Mouse (Mus musculus) heart, embryonic 14.5 days (tissue): ENCODE measurements around the gene Lyrm2. TPM values are rescaled to one million over a fixed set of nuclear protein-coding genes. Genes with fewer than 3 reads are reported as not detected.

Experiments
- ATAC-seq: fragments of 200-750 bp; cut with Nextera tagmentation; 2 replicates; pipeline ENCODE4 v1.8.0; 2017; ENCODE audit warnings: low read depth, moderate TSS enrichment; ENCODE audit not compliant: insufficient number of reproducible peaks, insufficient read depth, low FRiP score
- H3K27ac ChIP-seq, 2 experiments: fragments of 200-500 bp in 1 of 2; fragments of 300-500 bp in 1 of 2; sonication (generic) in 1 of 2; replicated peaks in 1 of 2; 2 replicates each; pipeline ENCODE4 v1.5.1; 2012 to 2014; ENCODE audit warnings: low read depth in 2 of 2, low read length in 2 of 2, control low read depth in 1 of 2, mild to moderate bottlenecking in 1 of 2, mixed read lengths in 1 of 2; ENCODE audit not compliant: control insufficient read depth in 1 of 2, insufficient read depth in 1 of 2
- H3K27me3 ChIP-seq: fragments of 300-500 bp; sonication (generic); 2 replicates; pipeline ENCODE4 v1.6.1; 2014; ENCODE audit warnings: mild to moderate bottlenecking, low read length, control low read depth; ENCODE audit not compliant: control insufficient read depth, insufficient read depth
- H3K36me3 ChIP-seq: fragments of 300-500 bp; sonication (generic); 2 replicates; pipeline ENCODE4 v1.6.1; 2014; ENCODE audit warnings: mild to moderate bottlenecking, control low read depth, low read length, mixed read lengths; ENCODE audit not compliant: control insufficient read depth, insufficient read depth
- H3K4me1 ChIP-seq, 2 experiments: fragments of 200-500 bp in 1 of 2; fragments of 300-500 bp in 1 of 2; sonication (generic) in 1 of 2; 2 replicates each; pipeline ENCODE4 v1.6.1; 2012 to 2014; ENCODE audit warnings: low read length in 2 of 2, control low read depth in 1 of 2, mixed read lengths in 1 of 2; ENCODE audit not compliant: control insufficient read depth in 2 of 2, insufficient read depth in 2 of 2
- H3K4me2 ChIP-seq: fragments of 300-500 bp; sonication (generic); 2 replicates; pipeline ENCODE4 v1.6.1; 2014; ENCODE audit warnings: mild to moderate bottlenecking, low read length
- H3K4me3 ChIP-seq, 2 experiments: fragments of 200-500 bp in 1 of 2; fragments of 300-500 bp in 1 of 2; sonication (generic) in 1 of 2; 2 replicates each; pipeline ENCODE4 v1.5.1; 2012 to 2014; ENCODE audit warnings: low read length in 2 of 2, mild to moderate bottlenecking in 2 of 2, control low read depth in 1 of 2, low read depth in 1 of 2, moderate library complexity in 1 of 2; ENCODE audit not compliant: control insufficient read depth in 1 of 2, insufficient read depth in 1 of 2
- H3K9ac ChIP-seq: fragments of 300-500 bp; sonication (generic); 2 replicates; pipeline ENCODE4 v1.6.1; 2014; ENCODE audit warnings: mild to moderate bottlenecking, low read length
- H3K9me3 ChIP-seq: fragments of 300-500 bp; sonication (generic); 2 replicates; pipeline ENCODE4 v1.6.1; 2016; ENCODE audit warnings: low read length, control low read depth; ENCODE audit not compliant: control insufficient read depth
- WGBS: fragments of 180-500 bp; shearing (Covaris S2); extraction: QIAGEN DNeasy Blood & Tissue Kit; methylation state at CpG from one replicate; pipeline ENCODE4 v1.1.7; 2014; 5-methylcytosine and 5-hydroxymethylcytosine counted together
- polyA plus RNA-seq: library from polyadenylated mRNA; unstranded; fragments of >200 nt; fragmentation: Nextera tagmentation; extraction: Ambion mirVana; gene quantifications from 2 replicates; pipeline ENCODE4 v1.2.1, GENCODE M21; 2014

Gene Lyrm2
- polyA plus RNA-seq, 1 experiment from 2014 or later: 144 TPM

GRCm38 (mm10) chr4:32828385-32829077 is 28.5 kb downstream of the Lyrm2 start:
- Histone ChIP-seq H3K9ac (no peak overlapping the region), H3K36me3 (no peaks in the 10 kb centered on the region), H3K27ac (no peak overlapping the region), H3K9me3 (no peaks in the 10 kb centered on the region), H3K4me2 (no peak overlapping the region), H3K27me3 (no peaks in the 10 kb centered on the region), H3K4me1 (peaks cover 8 to 18% of the 10 kb centered on the region in 2 experiments; a peak in 3 of 4 replicates), H3K4me3 (no peak overlapping the region)
- ATAC-seq: no peak
- WGBS: 75% methylated on average over 10 of the region's 10 CpGs

GRCm38 (mm10) chr4:32829316-32829715 is 29.3 kb downstream of the Lyrm2 start:
- Histone ChIP-seq H3K9me3 (no peaks in the 10 kb centered on the region), H3K9ac (no peak overlapping the region), H3K4me1 (peaks cover 8 to 20% of the 10 kb centered on the region in 2 experiments; a peak in 3 of 4 replicates), H3K4me3 (no peak overlapping the region), H3K4me2 (no peak overlapping the region), H3K27ac (no peak overlapping the region), H3K27me3 (no peaks in the 10 kb centered on the region), H3K36me3 (no peaks in the 10 kb centered on the region)
- no peak for ATAC-seq
- 40% methylated on average over 10 of the region's 10 CpGs for WGBS

- no peaks in the 10 kb centered on the region for H3K36me3 ChIP-seq
- peak overlapping the region; percentile 57 for H3K9ac ChIP-seq
- H3K4me2 ChIP-seq: peak overlapping the region; percentile 66
- no peak for ATAC-seq
- peak overlapping the region; percentile 32 to 39 for H3K4me3 ChIP-seq
- no peaks in the 10 kb centered on the region for H3K27me3 ChIP-seq
- WGBS: 39% methylated on average over 17 of the region's 17 CpGs
- H3K9me3 ChIP-seq: no peaks in the 10 kb centered on the region
- peaks cover 2 to 11% of the 10 kb centered on the region in 2 experiments; a peak in 2 of 4 replicates for H3K4me1 ChIP-seq
- no peak overlapping the region for H3K27ac ChIP-seq
Observed at GRCm38 (mm10) chr4:32833494-32834282, 33.6 kb downstream of the Lyrm2 start.

GRCm38 (mm10) chr4:32834541-32834940 is 34.5 kb downstream of the Lyrm2 start:
- no peaks in the 10 kb centered on the region for H3K36me3 ChIP-seq
- no peak overlapping the region for H3K9ac ChIP-seq
- ATAC-seq: no peak
- H3K4me1 ChIP-seq: peaks cover 0 to 5% of the 10 kb centered on the region in 2 experiments; a peak in 2 of 4 replicates
- H3K4me2 ChIP-seq: peak overlapping the region; percentile 66; the same call in 1 of the 2 replicates
- 61% methylated on average over 3 of the region's 3 CpGs for WGBS
- H3K27me3 ChIP-seq: no peaks in the 10 kb centered on the region
- H3K4me3 ChIP-seq: no peak overlapping the region
- H3K9me3 ChIP-seq: no peaks in the 10 kb centered on the region
- H3K27ac ChIP-seq: no peak overlapping the region

- Histone ChIP-seq H3K4me3 (no peak overlapping the region), H3K27me3 (no peaks in the 10 kb centered on the region), H3K36me3 (no peaks in the 10 kb centered on the region), H3K27ac (no peak overlapping the region), H3K9ac (no peak overlapping the region), H3K4me2 (no peak overlapping the region), H3K9me3 (no peaks in the 10 kb centered on the region), H3K4me1 (0 out of 4 replicates have a peak, but pooled peaks cover 0 to 4% of the 10 kb centered on the region in 2 experiments)
- ATAC-seq: no peak
- WGBS: 89% methylated on average over 9 of the region's 9 CpGs
Observed at GRCm38 (mm10) chr4:32836071-32836470, 36.0 kb downstream of the Lyrm2 start.

GRCm38 (mm10) chr4:32838401-32838800 is 38.3 kb downstream of the Lyrm2 start:
- no peak overlapping the region for H3K9ac ChIP-seq
- H3K9me3 ChIP-seq: no peaks in the 10 kb centered on the region
- no peak overlapping the region for H3K4me2 ChIP-seq
- no peaks in the 10 kb centered on the region for H3K27me3 ChIP-seq
- no peaks in the 10 kb centered on the region for H3K36me3 ChIP-seq
- no peak for ATAC-seq
- H3K4me1 ChIP-seq: 0 out of 4 replicates have a peak, but pooled peaks cover 0 to 3% of the 10 kb centered on the region in 2 experiments
- no peak overlapping the region for H3K27ac ChIP-seq
- 71% methylated on average over 3 of the region's 3 CpGs for WGBS
- no peak overlapping the region for H3K4me3 ChIP-seq
